Mouse (Mus musculus) midbrain, postnatal 0 days (tissue): Measurements from ENCODE around the gene St3gal2. TPM values are rescaled to one million over a fixed set of nuclear protein-coding genes. Genes with fewer than 3 reads are reported as not detected.
A peak's percentile ranks its signal among the peaks of the same experiment; 100 is the strongest.

Experiments
- ATAC-seq: fragments of 200-750 bp; cut with Nextera tagmentation; 2 replicates; pipeline ENCODE4 v1.8.0; 2017; ENCODE audit warnings: moderate number of reproducible peaks, mild to moderate bottlenecking, moderate TSS enrichment, moderate library complexity; ENCODE audit not compliant: low FRiP score
- DNase-seq: peaks from one replicate; pipeline ENCODE4 v3.0.0-alpha.2; 2015; ENCODE audit warnings: low spot score
- H3K27ac ChIP-seq: fragments of 300-500 bp; sonication (generic); 2 replicates; pipeline ENCODE4 v1.5.1; 2014; ENCODE audit warnings: low read depth, mild to moderate bottlenecking, low read length, mixed read lengths
- H3K27me3 ChIP-seq: fragments of 300-500 bp; sonication (generic); 2 replicates; pipeline ENCODE4 v1.6.1; 2014; ENCODE audit warnings: low read length, control low read depth, mixed read lengths; ENCODE audit not compliant: insufficient read depth
- H3K36me3 ChIP-seq: fragments of 300-500 bp; sonication (generic); 2 replicates; pipeline ENCODE4 v1.6.1; 2014; ENCODE audit warnings: low read length, control low read depth, mixed read lengths; ENCODE audit not compliant: insufficient read depth
- H3K4me1 ChIP-seq: fragments of 300-500 bp; sonication (generic); 2 replicates; pipeline ENCODE4 v1.6.1; 2014; ENCODE audit warnings: mild to moderate bottlenecking, control low read depth, antibody characterized with exemption, low read length, mixed read lengths; ENCODE audit not compliant: insufficient read depth
- H3K4me2 ChIP-seq: fragments of 300-500 bp; sonication (generic); 2 replicates; pipeline ENCODE4 v1.6.1; 2014; ENCODE audit warnings: low read depth, mild to moderate bottlenecking, low read length, mixed read lengths; ENCODE audit not compliant: poor library complexity, severe bottlenecking
- H3K4me3 ChIP-seq: fragments of 300-500 bp; sonication (generic); 2 replicates; pipeline ENCODE4 v1.5.1; 2014; ENCODE audit warnings: low read depth, mild to moderate bottlenecking, low read length, moderate library complexity
- H3K9ac ChIP-seq: fragments of 300-500 bp; sonication (generic); replicated peaks from 2 replicates; pipeline ENCODE4 v1.6.1; 2014; ENCODE audit warnings: mild to moderate bottlenecking, low read length, moderate library complexity, mixed read lengths; ENCODE audit not compliant: poor library complexity, severe bottlenecking
- H3K9me3 ChIP-seq: fragments of 300-500 bp; sonication (generic); 2 replicates; pipeline ENCODE4 v1.6.1; 2016; ENCODE audit warnings: low read length, control low read depth
- CTCF ChIP-seq: IDR thresholded peaks from 2 replicates; pipeline ENCODE4 v1.5.1; 2016; ENCODE audit warnings: antibody characterized with exemption, mild to moderate bottlenecking
- WGBS: fragments of 180-500 bp; shearing (Covaris S2); extraction: QIAGEN DNeasy Blood & Tissue Kit; methylation state at CpG from one replicate; pipeline ENCODE4 v1.1.7; 2014; 5-methylcytosine and 5-hydroxymethylcytosine counted together
- polyA plus RNA-seq: library from polyadenylated mRNA; unstranded; fragments of >200 nt; fragmentation: Nextera tagmentation; extraction: Ambion mirVana; gene quantifications from 2 replicates; pipeline ENCODE4 v1.2.1, GENCODE M21; 2015
- total RNA-seq: library from RNA; depleted of rRNA; stranded (reverse); fragments of >200 nt; gene quantifications from 2 replicates; pipeline ENCODE4 v1.2.3, GENCODE M21; 2014

Gene St3gal2
- total and polyA plus RNA-seq, 2 experiments from 2014 or later, result 21.3 to 45.7 TPM

GRCm38 (mm10) chr8:110918027-110918426, 1.7 kb upstream of the St3gal2 start:
- no peak for ATAC-seq

GRCm38 (mm10) chr8:110918460-110918859, 1.3 kb upstream of the St3gal2 start:
- Histone ChIP-seq H3K4me1 (peaks cover 13% of the 10 kb centered on the region), H3K9me3 (no peaks in the 10 kb centered on the region), H3K36me3 (no peaks in the 10 kb centered on the region), H3K4me3 (no peak overlapping the region), H3K27me3 (no peaks in the 10 kb centered on the region), H3K9ac (no peak overlapping the region), H3K4me2 (no peak overlapping the region), H3K27ac (no peak overlapping the region)
- DNase-seq (no peak), ATAC-seq (no peak)
- TF ChIP-seq CTCF, result no peak
- WGBS, result 73% methylated on average over 8 of the region's 8 CpGs

More at GRCm38 (mm10) chr8:110918027-110918426, 1.7 kb upstream of the St3gal2 start:
- no peak overlapping the region for H3K4me3 ChIP-seq
- H3K4me1 ChIP-seq, result peaks cover 13% of the 10 kb centered on the region
- no peak for TF ChIP-seq CTCF
- no peaks in the 10 kb centered on the region for H3K9me3 ChIP-seq
- no peak overlapping the region for H3K4me2 ChIP-seq
- WGBS, result 84% methylated on average over 11 of the region's 11 CpGs
- DNase-seq, result no peak
- H3K27me3 ChIP-seq, result no peaks in the 10 kb centered on the region
- H3K27ac ChIP-seq, result no peak overlapping the region
- H3K36me3 ChIP-seq, result no peaks in the 10 kb centered on the region
- no peak overlapping the region for H3K9ac ChIP-seq

GRCm38 (mm10) chr8:110920032-110920772, 480 bp downstream of the St3gal2 start:
- Histone ChIP-seq H3K36me3 (no peaks in the 10 kb centered on the region), H3K4me1 (peaks cover 13% of the 10 kb centered on the region), H3K9me3 (no peaks in the 10 kb centered on the region), H3K4me3 (peak overlapping the region; percentile 77), H3K27me3 (no peaks in the 10 kb centered on the region), H3K27ac (peak overlapping the region; percentile 74), H3K4me2 (peak overlapping the region; percentile 85), H3K9ac (peak overlapping the region; percentile 85)
- ATAC-seq (peak; percentile 14; the same call in 1 of the 2 replicates), DNase-seq (no peak)
- TF ChIP-seq CTCF, result no peak
- 1% methylated on average over 29 of the region's 37 CpGs for WGBS

GRCm38 (mm10) chr8:110920773-110921277, 1.1 kb downstream of the St3gal2 start:
- ATAC-seq, result no peak
- TF ChIP-seq CTCF, result no peak
- no peaks in the 10 kb centered on the region for H3K9me3 ChIP-seq
- peak overlapping the region; percentile 85 for H3K4me2 ChIP-seq
- DNase-seq, result no peak
- H3K36me3 ChIP-seq, result no peaks in the 10 kb centered on the region
- H3K27ac ChIP-seq, result peak overlapping the region; percentile 74
- peaks cover 13% of the 10 kb centered on the region for H3K4me1 ChIP-seq
- H3K9ac ChIP-seq, result peak overlapping the region; percentile 85
- WGBS, result 41% methylated on average over 3 of the region's 3 CpGs
- peak overlapping the region; percentile 77 for H3K4me3 ChIP-seq
- no peaks in the 10 kb centered on the region for H3K27me3 ChIP-seq

- Histone ChIP-seq H3K4me2 (peak overlapping the region; percentile 85), H3K9me3 (no peaks in the 10 kb centered on the region), H3K4me3 (peak overlapping the region; percentile 77; the same call in 1 of the 2 replicates), H3K36me3 (no peaks in the 10 kb centered on the region), H3K9ac (no peak overlapping the region; the same call in 1 of the 2 replicates), H3K27me3 (no peaks in the 10 kb centered on the region), H3K27ac (no peak overlapping the region), H3K4me1 (peaks cover 13% of the 10 kb centered on the region)
- DNase-seq, result no peak
- TF ChIP-seq CTCF, result no peak
- ATAC-seq, result no peak
- WGBS, result 39% methylated on average over 7 of the region's 7 CpGs
Measured at GRCm38 (mm10) chr8:110921492-110922230, 1.9 kb downstream of the St3gal2 start.
